Mouse (Mus musculus): ENCODE measurements around the gene Tmed10.

- TF ChIP-seq CTCF (IDR thresholded peaks at IDR 0.05; ENCODE audit: extremely low read depth, insufficient read depth, low read length) (no peak), POLR2A (IDR thresholded peaks at IDR 0.05; ENCODE audit: extremely low read depth, insufficient read depth, low read length) (no peak)
These were observed 8.4 kb downstream of the Tmed10 start for GRCm38 (mm10) chr12:85366271-85366670.

Data from cortical plate, adult 2 months (tissue).